Mouse (Mus musculus): Measurements from ENCODE around the gene Rheb.
"Not testable (repeated sequence)": the region's sequence is repeated elsewhere in the genome, so short reads cannot be mapped to it uniquely, and the experiment has no call there.

The Rheb gene

DNA sequence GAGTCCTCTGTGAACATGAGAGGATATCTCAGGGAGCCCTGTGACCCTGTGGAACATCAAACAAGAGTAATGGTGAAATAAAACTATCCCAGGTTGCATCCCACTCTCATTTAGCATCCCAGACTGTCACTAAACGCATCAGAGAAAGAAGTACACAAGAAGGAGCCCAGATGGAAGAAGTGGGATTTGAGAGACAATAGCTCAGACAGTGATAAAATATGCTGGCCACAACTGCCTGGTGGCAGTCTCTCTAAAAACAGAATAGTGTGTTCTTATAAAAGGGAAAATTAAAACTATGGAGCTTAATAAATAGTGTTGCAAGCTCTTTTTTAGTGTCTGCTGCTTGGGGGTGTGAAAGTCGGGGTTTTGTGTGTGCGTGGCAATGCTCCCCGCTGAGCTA lies 59.5 kb downstream of the Rheb start:
- no peak for DNase-seq

DNA sequence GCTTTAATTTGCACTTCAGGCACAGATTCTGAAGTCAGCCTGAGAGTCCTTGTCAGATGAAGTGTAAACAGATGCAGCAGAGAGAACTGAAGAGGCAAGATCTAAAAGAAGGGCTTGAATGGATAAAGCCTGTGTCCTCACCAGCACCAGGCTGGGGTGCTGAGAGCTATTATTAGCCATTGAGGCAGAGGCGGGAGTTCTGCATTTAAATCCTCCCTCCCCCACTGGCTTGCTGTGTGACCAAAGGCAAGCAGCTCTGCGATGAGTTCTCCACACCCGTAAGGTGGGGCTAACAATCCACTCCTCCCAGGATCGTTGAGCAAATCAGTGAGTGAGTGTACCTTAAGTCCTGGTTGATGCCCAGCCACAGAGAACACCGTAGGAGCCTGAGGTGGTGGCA lies 61.4 kb downstream of the Rheb start:
- peak; percentile 21 for DNase-seq

DNA sequence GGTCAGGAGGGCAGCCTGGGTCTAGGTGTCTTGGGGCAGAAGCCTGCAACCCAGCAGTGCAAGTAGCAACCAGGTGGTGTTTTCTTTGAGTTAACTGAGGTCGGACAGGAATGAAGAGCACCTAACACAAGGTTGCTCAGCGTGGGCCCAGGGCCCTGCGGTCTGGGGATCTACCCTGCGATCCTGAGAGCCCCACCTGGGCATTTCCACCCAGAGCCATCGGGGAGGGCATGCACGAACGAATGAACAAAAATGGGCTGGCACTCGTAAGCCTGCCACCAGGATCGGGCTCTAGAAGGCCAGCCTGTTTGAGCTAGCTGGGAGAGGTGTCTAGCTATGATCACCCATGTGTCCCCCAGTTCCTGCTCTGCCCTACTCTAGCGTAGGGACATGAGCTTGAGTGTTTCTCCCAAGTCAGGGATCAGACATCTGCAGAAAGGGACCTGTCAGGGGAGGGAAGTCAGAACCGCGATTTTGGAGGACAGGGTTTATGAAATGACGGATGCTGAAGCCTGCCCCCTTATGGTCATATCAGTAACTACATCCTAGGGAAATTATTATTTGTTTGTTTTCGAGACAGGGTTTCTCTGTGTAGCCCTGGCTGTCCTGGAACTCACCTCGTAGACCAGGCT lies 62.4 kb downstream of the Rheb start:
- DNase-seq, result no peak

DNA sequence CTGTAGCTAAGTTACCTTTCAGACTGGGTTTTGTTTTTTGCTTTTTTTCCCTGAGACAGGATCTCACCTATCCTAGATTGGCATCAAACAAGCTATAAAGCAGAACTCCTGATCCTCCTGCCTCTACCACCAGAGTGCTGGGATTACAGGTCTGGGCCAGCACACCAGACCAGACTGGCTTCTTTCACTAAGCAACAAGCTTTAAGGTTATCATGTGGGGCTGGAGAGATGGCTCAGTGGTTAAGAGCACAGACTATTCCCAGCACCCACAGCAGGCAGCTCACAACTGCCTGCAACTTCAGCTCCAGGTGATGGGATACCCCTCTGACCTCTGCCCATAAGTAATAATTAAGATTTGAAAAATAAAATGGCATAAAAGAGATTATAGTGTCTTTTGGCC lies 63.1 kb downstream of the Rheb start:
- DNase-seq, result no peak

- no peak for DNase-seq
Measured at GRCm38 (mm10) chr5:24778843-24779140, 63.6 kb downstream of the Rheb start.

DNA sequence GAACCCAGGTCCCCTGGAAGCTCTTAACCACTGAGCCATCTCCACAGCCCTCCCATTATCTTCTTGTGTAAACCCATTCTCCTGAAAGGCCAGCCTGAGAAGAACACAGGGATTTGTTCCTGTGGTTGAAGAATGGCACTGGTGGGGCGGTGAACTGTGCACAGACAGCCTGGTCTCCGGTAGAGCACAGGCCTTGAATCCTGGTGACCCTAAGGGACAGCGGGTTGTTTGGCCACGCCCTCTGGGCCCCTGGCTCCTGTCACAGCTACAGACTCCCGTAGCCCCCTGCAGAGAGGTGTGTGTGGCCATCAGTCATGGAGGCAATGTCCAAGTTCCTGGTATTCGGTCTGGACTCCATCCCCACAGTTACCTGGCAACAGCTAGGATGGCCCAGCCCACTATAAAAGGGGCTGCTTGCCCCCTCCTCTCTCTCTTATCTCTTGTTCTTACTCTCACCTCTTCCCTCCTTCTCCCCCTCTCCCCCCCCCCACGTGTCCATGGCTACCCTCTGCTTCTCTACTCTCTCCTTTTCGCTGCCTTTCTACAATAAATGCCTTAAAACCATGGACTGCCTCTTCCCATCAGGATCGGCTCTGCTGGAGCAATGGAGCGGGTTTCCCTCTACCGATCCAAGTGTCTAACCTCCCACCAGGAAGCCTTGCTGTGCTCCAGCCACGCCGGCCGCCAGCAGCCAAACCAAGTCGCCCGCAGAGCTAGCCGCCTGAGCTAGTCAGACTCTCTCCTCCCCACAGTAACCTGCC lies 64.2 kb downstream of the Rheb start:
- no peak for DNase-seq

DNA sequence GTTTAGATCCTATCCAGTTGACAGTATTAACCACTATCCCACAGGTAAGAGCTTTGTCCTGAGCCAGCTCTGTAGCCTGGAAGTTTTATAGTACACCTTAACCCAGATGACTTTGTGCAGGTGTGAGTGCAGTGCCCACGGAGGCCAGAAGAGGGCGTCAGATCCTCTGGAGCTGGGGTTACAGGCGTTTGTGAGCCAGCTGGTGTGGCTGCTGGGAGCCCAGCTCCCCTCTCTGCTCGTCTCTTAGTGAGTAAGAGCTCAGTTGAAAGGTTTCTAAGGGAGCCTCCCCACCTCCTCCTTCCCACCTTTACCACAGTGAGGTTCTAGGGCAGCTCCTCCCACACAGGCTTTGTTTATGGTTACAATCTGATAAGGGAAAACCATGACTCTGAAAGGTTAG lies 65.7 kb downstream of the Rheb start:
- DNase-seq, result no peak

- not testable (repeated sequence) for DNase-seq
Measured at GRCm38 (mm10) chr5:24774549-24774948, 67.9 kb downstream of the Rheb start.

GRCm38 (mm10) chr5:24757816-24758215 lies 84.6 kb downstream of the Rheb start, which contains the start of gene Crygn:
Crygn (minus strand) TSS chr5:24758008.
- DNase-seq, result no peak

GRCm38 (mm10) chr5:24756931-24757330 lies 85.5 kb downstream of the Rheb start:
- DNase-seq, result no peak
